Mouse (Mus musculus) mesoderm, embryonic 11.5 days (tissue): ENCODE results near the gene Mgat1.

Experiments
- DNase-seq: peaks from one replicate; pipeline ENCODE4 v3.0.0-alpha.2; 2012; ENCODE audit warnings: low read depth, low spot score

Mgat1 gene

DNA sequence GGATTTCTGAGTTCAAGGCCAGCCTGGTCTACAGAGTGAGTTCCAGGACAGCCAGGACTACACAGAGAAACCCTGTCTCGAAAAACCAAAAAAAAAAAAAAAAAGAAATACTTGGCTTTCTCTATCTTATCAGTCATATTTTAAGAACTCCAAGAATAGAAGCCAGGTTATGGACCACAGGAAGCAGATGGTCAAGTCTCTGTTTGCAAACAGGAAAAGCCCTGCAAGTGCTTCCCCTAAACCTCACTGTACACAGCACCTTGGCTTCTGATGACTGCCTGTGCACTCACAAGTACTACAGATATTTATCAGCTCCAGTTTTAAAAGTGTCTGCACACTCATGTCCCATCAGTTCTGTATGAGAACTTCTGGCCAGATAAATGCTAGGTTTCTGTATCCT, 2.5 kb upstream of the Mgat1 start:
- no peak for DNase-seq

- no peak for DNase-seq
Observed at GRCm38 (mm10) chr11:49242944-49243626, 906 bp upstream of the Mgat1 start.

GRCm38 (mm10) chr11:49244595-49244930, 572 bp downstream of the Mgat1 start:
- no peak for DNase-seq

DNA sequence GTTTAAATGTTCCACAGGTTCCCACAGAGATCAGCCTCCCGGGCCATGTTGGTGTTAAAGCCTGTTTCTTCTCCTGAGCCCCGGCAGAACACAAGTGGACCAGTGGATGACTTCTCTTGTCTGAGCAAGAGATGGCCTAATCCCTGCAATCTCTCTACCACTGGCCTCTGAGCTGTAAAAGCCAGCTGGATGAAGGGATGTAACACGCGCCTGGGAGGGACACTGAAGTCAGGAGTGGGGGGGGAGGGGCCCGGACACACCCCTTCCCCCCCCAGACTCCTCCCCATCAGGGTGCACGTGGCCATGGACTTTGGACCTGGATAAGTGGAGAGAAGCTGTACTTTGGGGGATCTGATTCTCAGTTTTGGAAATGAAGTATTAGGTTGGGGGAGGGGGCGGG, 1.2 kb downstream of the Mgat1 start:
- peak; percentile 23 for DNase-seq

DNA sequence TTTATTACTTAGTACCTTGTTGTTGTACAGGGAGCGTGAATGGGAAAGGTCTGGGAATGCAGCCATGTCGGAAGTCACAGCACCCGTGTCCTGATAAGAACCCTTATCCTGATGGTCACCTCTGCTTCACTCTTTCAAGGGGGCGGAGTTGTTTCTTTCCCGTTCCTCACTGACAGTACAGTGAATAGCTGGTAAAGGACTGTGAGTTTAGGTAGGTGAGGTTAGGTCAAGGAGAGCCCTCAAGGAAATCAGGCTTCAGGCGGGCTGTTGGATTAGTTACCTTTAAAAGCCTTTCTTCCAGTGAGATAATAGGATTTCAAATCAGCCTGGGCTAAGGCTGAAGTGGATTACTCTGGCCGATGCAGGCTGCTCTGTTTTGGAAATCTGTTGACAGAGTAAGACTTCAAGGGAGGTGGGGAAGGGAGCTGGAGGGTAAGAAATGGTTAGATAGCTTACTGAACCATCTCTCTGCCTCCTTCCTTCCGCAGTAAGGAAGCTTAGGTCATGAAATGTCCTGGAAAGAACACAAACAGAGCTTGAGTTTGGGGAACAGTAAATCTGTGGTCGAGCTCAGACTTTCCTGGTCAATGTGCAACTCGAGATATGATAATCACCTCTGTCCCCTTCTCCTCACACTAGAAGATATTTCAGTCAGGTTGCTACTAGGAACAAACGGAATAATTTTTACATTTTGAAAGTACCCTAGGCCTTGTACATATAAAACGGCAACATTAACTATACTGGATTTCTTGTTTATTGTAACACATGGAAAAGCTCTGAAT, 1.8 kb downstream of the Mgat1 start:
- DNase-seq, result no peak

DNA sequence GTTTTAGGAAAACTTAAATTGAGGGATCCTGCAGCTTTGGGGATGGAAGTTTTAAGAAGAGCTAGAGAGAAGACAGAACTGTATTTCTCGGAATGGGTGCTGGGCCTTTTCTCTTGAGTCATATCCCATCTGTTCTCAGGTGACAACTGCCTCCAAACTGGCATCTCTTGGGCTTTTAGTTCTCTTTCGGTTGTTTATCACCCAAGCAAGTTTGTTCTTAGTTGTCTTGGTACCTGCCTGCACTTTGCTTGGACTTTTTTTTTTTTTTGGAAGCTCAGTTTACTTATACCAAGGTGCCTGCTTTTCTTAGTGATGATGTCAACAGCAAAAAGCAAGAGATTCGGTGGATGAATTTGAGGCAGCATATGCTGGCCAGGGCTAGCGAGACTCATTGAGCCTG, 2.5 kb downstream of the Mgat1 start:
- no peak for DNase-seq

DNA sequence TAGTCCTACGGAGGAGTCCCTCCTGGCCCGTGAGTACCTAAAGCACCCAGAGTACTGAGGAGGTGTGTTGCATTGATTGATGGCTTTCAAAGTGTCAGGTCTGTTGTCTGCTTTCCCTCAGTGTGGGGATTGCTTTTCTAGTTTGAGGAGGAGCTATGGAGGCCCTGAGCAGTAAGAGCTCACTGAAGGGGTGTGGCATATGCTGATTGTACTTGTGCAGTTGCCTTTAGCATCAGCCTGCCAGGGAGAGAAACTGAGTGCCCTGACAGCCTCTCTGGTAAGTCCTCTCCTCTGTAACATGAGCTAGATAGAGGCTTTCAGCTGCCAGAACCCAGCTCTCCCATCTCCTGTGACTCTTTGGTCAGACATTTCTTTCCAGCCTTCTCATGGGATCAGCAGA, 3.3 kb downstream of the Mgat1 start:
- DNase-seq, result no peak

- no peak for DNase-seq
Observed at GRCm38 (mm10) chr11:49248226-49248973, 4.4 kb downstream of the Mgat1 start.

GRCm38 (mm10) chr11:49248974-49249700, 5.1 kb downstream of the Mgat1 start:
- no peak for DNase-seq

DNA sequence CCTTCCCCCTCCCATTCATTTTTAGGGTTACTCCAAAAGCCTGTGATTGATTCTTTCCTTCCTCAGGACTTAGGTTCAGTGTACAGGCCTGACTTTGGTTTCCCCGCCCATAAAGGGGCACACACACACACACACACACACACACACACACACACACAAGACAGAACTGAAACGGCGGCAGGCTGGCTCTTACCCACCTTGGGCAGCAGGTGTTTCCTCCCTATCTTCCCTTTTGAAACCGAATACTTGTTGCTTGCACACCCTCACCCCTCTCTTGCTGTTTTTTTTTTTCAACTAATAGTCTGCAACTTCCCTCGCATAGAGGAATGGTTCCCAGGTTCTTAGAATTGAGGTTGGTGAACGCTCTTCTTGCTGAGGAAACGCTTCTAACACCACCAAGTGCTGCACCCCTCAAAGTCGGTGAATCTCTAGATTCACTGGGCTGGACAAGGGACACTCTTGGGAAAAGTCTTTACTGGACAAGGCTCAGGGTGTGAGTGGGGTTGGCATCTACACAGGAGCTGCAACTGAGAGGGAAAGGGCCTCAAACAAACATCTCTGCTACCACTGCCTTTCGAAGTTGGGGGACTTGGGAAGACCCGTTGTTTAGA, 5.9 kb downstream of the Mgat1 start:
- no peak for DNase-seq

GRCm38 (mm10) chr11:49250422-49251379, 6.7 kb downstream of the Mgat1 start:
- peak; percentile 82 for DNase-seq

GRCm38 (mm10) chr11:49251380-49251761, 7.4 kb downstream of the Mgat1 start:
- DNase-seq, result no peak

- DNase-seq, result no peak
Observed at GRCm38 (mm10) chr11:49252048-49252447, 8.1 kb downstream of the Mgat1 start.

DNA sequence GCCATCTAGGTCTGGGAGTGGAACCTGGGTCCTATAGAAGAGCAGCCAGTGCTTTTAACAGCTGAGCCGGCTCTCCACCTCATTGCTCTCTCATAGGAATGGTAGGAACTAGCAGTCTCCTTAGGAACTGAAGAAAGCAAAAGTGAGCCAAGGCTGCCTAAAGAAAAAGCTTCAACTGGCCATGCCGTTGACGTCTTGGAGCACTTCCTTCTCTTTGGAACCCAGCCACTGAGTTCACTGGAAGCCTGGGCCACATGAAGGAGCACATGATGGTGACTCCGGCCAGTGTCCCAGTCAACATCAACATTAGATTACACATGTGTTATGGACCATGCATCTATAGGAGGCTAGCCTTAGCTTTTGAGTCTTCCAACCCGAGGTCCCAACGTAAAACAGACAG, 9.0 kb downstream of the Mgat1 start:
- no peak for DNase-seq

DNA sequence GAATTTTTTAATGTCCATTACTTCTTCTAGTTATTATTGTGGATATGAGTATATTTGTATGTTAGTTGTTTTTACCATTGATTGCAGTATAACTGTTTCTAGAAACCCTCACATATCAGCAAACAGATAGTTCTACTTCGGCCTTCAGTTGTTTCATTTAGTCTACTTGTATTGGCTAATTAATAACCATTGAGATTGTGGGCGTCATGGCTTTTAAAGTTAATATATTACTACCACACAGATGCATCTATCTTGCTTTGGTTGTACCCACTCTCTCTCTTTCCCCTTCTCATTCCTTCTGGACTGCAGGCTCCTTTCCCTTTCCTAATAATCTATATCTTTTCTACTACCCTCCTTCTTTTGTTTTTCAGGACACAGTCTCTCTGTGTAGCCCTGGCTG, 15.3 kb downstream of the Mgat1 start:
- DNase-seq, result no peak

GRCm38 (mm10) chr11:49259829-49260228, 15.8 kb downstream of the Mgat1 start:
- DNase-seq, result no peak

DNA sequence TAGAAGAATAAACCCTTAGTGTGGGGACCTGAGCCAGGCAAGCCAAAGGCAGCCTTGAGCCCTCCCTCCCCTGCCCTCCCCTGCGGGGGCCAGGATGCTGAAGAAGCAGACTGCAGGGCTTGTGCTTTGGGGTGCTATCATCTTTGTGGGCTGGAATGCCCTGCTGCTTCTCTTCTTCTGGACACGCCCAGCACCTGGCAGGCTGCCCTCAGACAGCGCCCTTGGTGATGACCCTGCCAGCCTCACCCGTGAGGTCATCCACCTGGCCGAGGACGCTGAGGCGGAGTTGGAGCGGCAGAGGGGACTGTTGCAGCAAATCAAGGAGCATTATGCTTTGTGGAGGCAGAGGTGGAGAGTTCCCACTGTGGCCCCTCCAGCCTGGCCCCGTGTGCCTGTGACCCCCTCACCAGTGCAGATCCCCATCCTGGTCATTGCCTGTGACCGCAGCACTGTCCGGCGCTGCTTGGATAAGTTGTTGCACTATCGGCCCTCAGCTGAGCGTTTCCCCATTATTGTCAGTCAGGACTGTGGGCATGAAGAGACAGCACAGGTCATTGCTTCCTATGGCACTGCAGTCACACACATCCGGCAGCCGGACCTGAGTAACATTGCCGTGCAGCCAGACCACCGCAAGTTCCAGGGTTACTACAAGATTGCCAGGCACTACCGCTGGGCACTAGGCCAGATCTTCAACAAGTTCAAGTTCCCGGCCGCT, 16.8 kb downstream of the Mgat1 start:
- DNase-seq, result no peak

DNA sequence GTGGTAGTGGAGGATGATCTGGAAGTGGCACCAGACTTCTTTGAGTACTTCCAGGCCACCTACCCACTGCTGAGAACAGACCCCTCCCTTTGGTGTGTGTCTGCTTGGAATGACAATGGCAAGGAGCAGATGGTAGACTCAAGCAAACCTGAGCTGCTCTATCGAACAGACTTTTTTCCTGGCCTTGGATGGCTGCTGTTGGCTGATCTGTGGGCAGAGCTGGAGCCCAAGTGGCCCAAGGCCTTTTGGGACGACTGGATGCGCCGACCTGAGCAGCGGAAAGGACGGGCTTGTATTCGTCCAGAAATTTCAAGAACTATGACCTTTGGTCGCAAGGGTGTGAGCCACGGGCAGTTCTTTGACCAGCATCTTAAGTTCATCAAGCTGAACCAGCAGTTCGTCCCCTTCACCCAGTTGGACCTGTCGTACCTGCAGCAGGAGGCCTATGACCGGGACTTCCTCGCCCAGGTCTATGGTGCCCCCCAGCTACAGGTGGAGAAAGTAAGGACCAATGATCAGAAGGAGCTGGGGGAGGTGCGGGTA, 17.4 kb downstream of the Mgat1 start:
- DNase-seq, result no peak

DNA sequence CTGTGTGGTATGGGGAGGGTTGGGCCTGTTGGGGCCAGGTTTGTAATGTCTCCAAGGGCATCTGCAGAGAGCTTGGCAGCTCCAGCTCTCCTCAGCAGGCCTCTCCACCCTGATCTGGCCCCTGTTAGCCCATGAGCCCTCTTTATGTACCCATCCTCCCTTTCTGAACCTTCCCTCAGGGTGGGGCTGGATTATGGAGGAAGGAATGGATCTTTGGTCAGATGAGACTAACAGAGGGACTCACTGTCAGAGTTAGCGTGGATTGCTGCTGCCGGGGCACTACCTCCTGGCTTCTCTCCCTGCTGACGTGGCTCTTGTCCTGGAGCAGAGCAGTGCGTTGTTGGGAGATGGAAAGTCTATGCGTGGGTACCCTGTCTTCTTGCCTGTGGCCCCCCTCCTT, 18.3 kb downstream of the Mgat1 start:
- DNase-seq, result no peak

DNA sequence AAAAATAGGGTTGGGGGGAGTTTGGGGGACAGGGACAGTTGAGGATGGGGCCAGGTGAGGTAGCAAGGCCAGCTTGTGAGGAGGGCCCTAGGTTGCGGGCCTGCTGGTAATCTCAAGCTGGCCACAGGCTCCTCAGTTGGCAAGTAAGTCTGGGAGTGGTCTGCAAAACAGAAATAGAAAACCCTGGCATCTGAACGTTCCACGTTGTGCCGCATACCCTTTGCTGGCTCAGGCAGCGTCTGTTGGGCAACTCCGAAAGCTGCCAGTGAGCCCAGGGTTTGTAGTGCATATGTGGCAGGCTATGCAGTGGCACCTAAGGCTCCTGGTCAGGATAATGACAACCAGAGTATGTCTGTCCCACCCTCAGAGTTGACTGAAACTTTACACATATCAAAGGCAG, 19.2 kb downstream of the Mgat1 start:
- no peak for DNase-seq
